8 mouse cellular contexts compared by ENCODE assay signal in genomic region chr9:42944536-42945006, GRCm38 (mm10). TPM values are rescaled to one million over a fixed set of nuclear protein-coding genes. Genes with fewer than 3 reads are reported as not detected.
DNase-seq lines count a peak whose midpoint lies in the region; ATAC-seq and TF ChIP-seq lines count a peak whose summit lies in the region.

No protein-coding gene starts in this region.

- WGBS in heart, embryonic 13.5 days = under 1% methylated on average over 50 of the region's 52 CpGs
- WGBS in liver, embryonic 12.5 days (ENCODE audit: insufficient replicate concordance) = 1% methylated on average over 43 of the region's 52 CpGs
- WGBS in stomach, embryonic 14.5 days = under 1% methylated on average over 52 of the region's 52 CpGs

- H3K4me3 ChIP-seq in erythroblast, embryonic 14.5 days (replicated peaks) = peak overlapping the region; percentile 40
- peak overlapping the region; percentile 75 for H3K4me3 ChIP-seq in heart, embryonic 13.5 days
- H3K4me3 ChIP-seq in liver, embryonic 12.5 days = peak overlapping the region; percentile 56
- H3K4me3 ChIP-seq in stomach, embryonic 14.5 days (ENCODE audit: low read depth, low read length) = peak overlapping the region; percentile 72

- no peaks in the 10 kb centered on the region for H3K36me3 ChIP-seq in erythroblast, embryonic 14.5 days (ENCODE audit: control insufficient read depth)
- H3K36me3 ChIP-seq in heart, embryonic 13.5 days = no peaks in the 10 kb centered on the region
- no peaks in the 10 kb centered on the region for H3K36me3 ChIP-seq in liver, embryonic 12.5 days
- H3K36me3 ChIP-seq in stomach, embryonic 14.5 days (ENCODE audit: control insufficient read depth, insufficient read depth, low read length) = no peaks in the 10 kb centered on the region

- H3K9ac ChIP-seq in heart, embryonic 13.5 days = peak overlapping the region; percentile 86
- no peak overlapping the region for H3K9ac ChIP-seq in liver, embryonic 12.5 days
- H3K9ac ChIP-seq in stomach, embryonic 14.5 days (replicated peaks; ENCODE audit: low read depth, low read length) = peak overlapping the region; percentile 48; the same call in 1 of the 2 replicates

- H3K4me2 ChIP-seq in heart, embryonic 13.5 days = peak overlapping the region; percentile 100
- peak overlapping the region; percentile 79 for H3K4me2 ChIP-seq in liver, embryonic 12.5 days
- H3K4me2 ChIP-seq in stomach, embryonic 14.5 days (replicated peaks; ENCODE audit: low read depth, low read length) = peak overlapping the region; percentile 98

- no peak overlapping the region for H3K27ac ChIP-seq in heart, embryonic 13.5 days (replicated peaks)
- no peak overlapping the region for H3K27ac ChIP-seq in liver, embryonic 12.5 days
- H3K27ac ChIP-seq in stomach, embryonic 14.5 days (ENCODE audit: low read length) = no peak overlapping the region

- peaks cover 4% of the 10 kb centered on the region; the same call in 1 of the 2 replicates for H3K4me1 ChIP-seq in erythroblast, embryonic 14.5 days (ENCODE audit: control insufficient read depth)
- peaks cover 15% of the 10 kb centered on the region for H3K4me1 ChIP-seq in heart, embryonic 13.5 days
- peaks cover 11% of the 10 kb centered on the region for H3K4me1 ChIP-seq in liver, embryonic 12.5 days
- peaks cover 20% of the 10 kb centered on the region for H3K4me1 ChIP-seq in stomach, embryonic 14.5 days (ENCODE audit: control insufficient read depth, insufficient read depth, low read length)

- TF ChIP-seq CTCF in brain, embryonic 14.5 days (IDR thresholded peaks at IDR 0.05; ENCODE audit: borderline replicate concordance, extremely low read depth, insufficient read depth, insufficient read length) = peak; percentile 99

- DNase-seq in B cell, adult 2 months = peak; percentile 73 to 75
- DNase-seq in brain, embryonic 14.5 days (ENCODE audit: low read depth) = peak; percentile 95
- peak; percentile 94 for DNase-seq in kidney, postnatal 10 days
- DNase-seq in natural killer cell, adult 2 months (ENCODE audit: low spot score in 2 of 2) = peak; percentile 38 to 68

- TF ChIP-seq POLR2A in brain, embryonic 14.5 days (IDR thresholded peaks at IDR 0.05; ENCODE audit: borderline replicate concordance, extremely low read depth, insufficient read depth, insufficient read length, poor library complexity, severe bottlenecking) = no peak

- peaks cover 70% of the 10 kb centered on the region for H3K27me3 ChIP-seq in erythroblast, embryonic 14.5 days (ENCODE audit: control insufficient read depth)
- H3K27me3 ChIP-seq in heart, embryonic 13.5 days (replicated peaks) = peaks cover 88% of the 10 kb centered on the region
- H3K27me3 ChIP-seq in liver, embryonic 12.5 days (replicated peaks) = peaks cover 91% of the 10 kb centered on the region
- no peaks in the 10 kb centered on the region for H3K27me3 ChIP-seq in stomach, embryonic 14.5 days (ENCODE audit: control insufficient read depth, insufficient read depth, low read length)

- no peaks in the 10 kb centered on the region; the same call in 1 of the 2 replicates for H3K9me3 ChIP-seq in erythroblast, embryonic 14.5 days (ENCODE audit: control insufficient read depth, low read length)
- H3K9me3 ChIP-seq in heart, embryonic 13.5 days = no peaks in the 10 kb centered on the region
- no peaks in the 10 kb centered on the region for H3K9me3 ChIP-seq in liver, embryonic 12.5 days (replicated peaks)
- no peaks in the 10 kb centered on the region for H3K9me3 ChIP-seq in stomach, embryonic 14.5 days (ENCODE audit: control insufficient read depth, low read depth, low read length)

- peak; percentile 67; the same call in 1 of the 2 replicates for ATAC-seq in heart, embryonic 13.5 days (ENCODE audit: extremely low read depth, insufficient number of reproducible peaks, low FRiP score, low TSS enrichment)
- peak; percentile 72 for ATAC-seq in liver, embryonic 12.5 days
- peak; percentile 87 for ATAC-seq in stomach, embryonic 14.5 days (ENCODE audit: insufficient number of reproducible peaks, insufficient read depth, low FRiP score, low read depth)

RNA-seq across cellular contexts. Expression of gene Grik4, which starts 0.3 kb away (rescaled TPM):
- 4.2 and 9.8 TPM in 2 replicates for polyA plus RNA-seq in brain, embryonic 14.5 days (2012; rRNA removed)
- polyA plus RNA-seq in erythroblast, embryonic 14.5 days (2012) = not detected in 2 replicates
- polyA plus RNA-seq in heart, embryonic 13.5 days (2015; fragmentation: Nextera tagmentation; extraction: Ambion mirVana) = 0.39 and 0.62 TPM in 2 replicates
- 2.2 and 2.4 TPM in 2 replicates for polyA plus RNA-seq in liver, embryonic 12.5 days (2016; fragmentation: Nextera tagmentation; extraction: Ambion mirVana)
- polyA plus RNA-seq in stomach, embryonic 14.5 days (2014; fragmentation: Nextera tagmentation; extraction: Ambion mirVana) = 0.52 and 1.4 TPM in 2 replicates
